Mouse (Mus musculus) spleen, adult 2 months (tissue): ENCODE data around the gene Ptprn2. TPM values are rescaled to one million over a fixed set of nuclear protein-coding genes. Genes with fewer than 3 reads are reported as not detected.

Experiments
- DNase-seq, 2 experiments: peaks; one replicate each; pipeline versions ENCODE4 v3.0.0 to v3.0.0-alpha.2; 2012 to 2021; ENCODE audit warnings: low spot score in 2 of 2, low read depth in 1 of 2
- H3K27ac ChIP-seq: fragments of 200-500 bp; 2 replicates; pipeline ENCODE4 v1.5.1; 2012; ENCODE audit warnings: low read length, inconsistent platforms; ENCODE audit not compliant: insufficient read depth
- H3K27me3 ChIP-seq: fragments of 200-500 bp; 2 replicates; pipeline ENCODE4 v1.6.1; 2012; ENCODE audit warnings: mild to moderate bottlenecking, moderate library complexity, low read length, inconsistent platforms; ENCODE audit not compliant: control insufficient read depth, insufficient read depth
- H3K36me3 ChIP-seq: fragments of 200-500 bp; 2 replicates; pipeline ENCODE4 v1.6.1; 2012; ENCODE audit warnings: mild to moderate bottlenecking, low read length, inconsistent platforms; ENCODE audit not compliant: control insufficient read depth, insufficient read depth
- H3K4me1 ChIP-seq: fragments of 200-500 bp; 2 replicates; pipeline ENCODE4 v1.6.1; 2011; ENCODE audit warnings: inconsistent platforms; ENCODE audit not compliant: control insufficient read depth, insufficient read depth, insufficient read length
- H3K4me3 ChIP-seq: fragments of 200-500 bp; 2 replicates; pipeline ENCODE4 v1.5.1; 2011; ENCODE audit warnings: mild to moderate bottlenecking, inconsistent platforms; ENCODE audit not compliant: insufficient read depth, insufficient read length; ENCODE audit errors: extremely low read depth
- CTCF ChIP-seq: fragments of 200-500 bp; IDR thresholded peaks from 2 replicates; pipeline ENCODE4 v1.5.1; 2011; ENCODE audit warnings: mild to moderate bottlenecking, inconsistent platforms; ENCODE audit not compliant: insufficient read depth, insufficient read length, insufficient replicate concordance; ENCODE audit errors: extremely low read depth
- POLR2A ChIP-seq: fragments of 200-500 bp; IDR thresholded peaks from 2 replicates; pipeline ENCODE4 v1.6.1; 2011; ENCODE audit warnings: low read depth, low read length, inconsistent platforms
- WGBS: fragments of 180-500 bp; shearing (Covaris S2); methylation state at CpG from one replicate; pipeline ENCODE4 v1.1.7; 2018; 5-methylcytosine and 5-hydroxymethylcytosine counted together
- polyA plus RNA-seq: library from polyadenylated mRNA; depleted of rRNA; stranded (reverse); fragments of >200 nt; gene quantifications from 2 replicates; pipeline ENCODE4 v1.2.3, GENCODE M21; 2012

Ptprn2 gene
- polyA plus RNA-seq, 1 experiment: 0.96 TPM

DNA sequence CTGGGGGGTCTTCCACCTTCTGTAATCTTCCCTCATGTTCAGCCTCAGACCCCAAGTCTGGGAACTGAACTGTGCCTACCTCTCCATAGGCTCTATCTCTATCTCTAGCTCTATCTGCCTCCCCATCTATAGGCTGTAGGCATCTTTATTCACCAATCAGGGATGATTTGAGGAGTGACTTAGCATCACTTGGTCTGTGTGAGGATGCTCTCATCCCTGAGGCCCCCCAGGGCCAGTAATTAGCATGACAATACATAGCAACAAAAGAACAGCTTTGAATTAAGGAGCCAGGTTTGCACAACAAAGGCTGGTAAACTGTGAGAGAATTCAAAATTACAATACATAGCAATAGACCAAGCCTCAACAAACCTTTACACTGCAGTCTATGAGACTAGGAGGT lies 749.6 kb downstream of the Ptprn2 start:
- no peak overlapping the region for H3K4me3 ChIP-seq
- TF ChIP-seq CTCF (no peak), POLR2A (no peak)
- no peak overlapping the region for H3K27ac ChIP-seq
- H3K4me1 ChIP-seq: no peaks in the 10 kb centered on the region
- no peaks in the 10 kb centered on the region for H3K27me3 ChIP-seq
- no peak for DNase-seq
- no peaks in the 10 kb centered on the region for H3K36me3 ChIP-seq

DNA sequence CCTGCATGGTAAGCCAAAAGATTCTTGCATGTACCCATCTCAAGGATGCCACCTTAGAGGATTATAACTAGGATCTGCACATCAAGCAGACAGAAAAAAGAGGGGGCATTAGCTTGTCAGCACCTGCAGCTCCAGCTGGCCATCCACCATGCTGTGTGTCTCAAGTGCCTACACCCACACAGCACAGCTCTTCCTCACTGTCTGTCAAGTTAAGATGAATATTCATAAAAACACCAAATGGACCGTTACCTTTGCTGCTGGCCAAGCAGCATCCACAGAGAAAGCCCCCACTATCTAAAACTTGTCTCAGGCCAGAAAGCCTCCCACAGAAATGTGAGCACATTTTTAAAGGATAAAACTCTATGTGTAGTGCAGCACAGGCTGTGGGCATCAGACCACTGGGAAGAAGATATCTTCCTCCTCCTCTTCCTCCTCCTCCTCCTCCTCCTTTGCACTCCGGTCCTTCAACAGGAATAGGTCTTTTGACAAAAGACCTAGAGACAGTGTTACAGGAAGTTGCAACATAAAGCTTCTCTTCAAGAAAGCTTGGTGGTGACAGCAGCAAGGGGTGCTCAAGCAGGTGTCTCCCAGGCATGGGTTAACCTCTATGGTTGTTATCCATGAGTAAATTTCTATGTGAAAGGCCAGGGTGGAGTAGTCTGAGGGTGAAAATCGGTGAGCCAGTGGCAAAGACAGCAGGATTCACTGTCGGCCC lies 750.7 kb downstream of the Ptprn2 start:
- Histone ChIP-seq H3K36me3 (no peaks in the 10 kb centered on the region), H3K27ac (no peak overlapping the region), H3K4me3 (no peak overlapping the region), H3K27me3 (no peaks in the 10 kb centered on the region), H3K4me1 (no peaks in the 10 kb centered on the region)
- TF ChIP-seq CTCF (no peak), POLR2A (no peak)
- DNase-seq: no peak
- 65% methylated on average over 4 of the region's 4 CpGs for WGBS

DNA sequence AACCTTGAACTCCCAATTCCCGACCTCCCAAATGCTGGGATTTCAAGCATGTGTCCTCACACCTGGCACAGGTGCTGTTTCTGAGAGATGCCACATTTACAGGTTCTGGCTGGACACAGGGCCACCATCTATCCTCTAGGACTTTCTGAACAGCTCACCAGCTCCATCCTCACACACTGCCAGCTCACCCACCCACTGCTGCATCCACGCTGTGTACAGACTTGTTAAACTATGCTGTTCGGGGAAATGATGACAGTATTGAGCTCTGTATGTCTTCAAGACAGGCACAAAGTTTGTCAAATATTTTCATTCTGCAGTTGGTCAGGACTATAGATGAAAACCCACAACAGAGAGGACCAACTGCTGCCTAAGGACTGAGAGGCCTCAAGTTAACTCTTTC lies 751.5 kb downstream of the Ptprn2 start:
- H3K36me3 ChIP-seq: no peaks in the 10 kb centered on the region
- 82% methylated on average over 3 of the region's 3 CpGs for WGBS
- H3K27me3 ChIP-seq: no peaks in the 10 kb centered on the region
- no peak for DNase-seq
- no peak overlapping the region for H3K27ac ChIP-seq
- H3K4me1 ChIP-seq: no peaks in the 10 kb centered on the region
- H3K4me3 ChIP-seq: no peak overlapping the region
- TF ChIP-seq CTCF (no peak), POLR2A (no peak)

DNA sequence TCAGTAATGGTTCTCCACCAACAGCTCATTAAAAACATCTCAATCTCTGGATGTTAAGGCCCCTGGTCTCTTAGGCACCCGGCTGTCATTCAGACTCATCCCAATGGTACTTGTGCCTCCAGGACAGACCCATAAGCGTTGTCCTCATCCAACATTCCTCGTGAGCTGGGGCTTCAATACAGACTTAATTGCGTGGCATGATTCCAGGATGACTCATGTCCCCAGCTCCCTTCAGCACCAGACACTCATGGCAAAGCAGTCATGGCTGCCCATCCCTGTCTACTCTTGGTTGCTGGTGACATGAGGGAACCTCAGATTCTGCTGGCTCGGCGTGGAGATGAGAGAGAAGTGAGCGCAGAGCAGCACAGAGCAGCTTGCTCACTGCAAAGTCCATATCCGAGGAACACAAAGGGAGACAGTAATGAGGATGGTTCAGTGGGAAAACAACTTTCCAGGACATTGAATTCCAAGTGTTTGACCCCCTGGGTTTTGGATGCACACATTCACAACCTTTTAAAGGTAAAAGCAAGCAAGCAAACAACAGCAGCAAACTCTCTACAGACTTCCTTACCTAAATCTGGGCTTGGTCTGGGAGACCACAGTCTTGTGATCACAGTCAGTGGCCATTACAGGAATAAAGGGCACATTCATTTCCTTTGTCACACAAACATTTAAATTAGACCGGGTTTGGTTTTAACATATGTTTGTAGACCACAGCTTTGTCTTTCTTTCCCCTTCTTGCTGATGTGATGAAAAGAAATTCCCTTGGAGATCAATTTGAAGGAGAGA lies 754.6 kb downstream of the Ptprn2 start:
- no peak for DNase-seq
- H3K27ac ChIP-seq: no peak overlapping the region
- no peak overlapping the region for H3K4me3 ChIP-seq
- H3K4me1 ChIP-seq: no peaks in the 10 kb centered on the region
- H3K27me3 ChIP-seq: no peaks in the 10 kb centered on the region
- H3K36me3 ChIP-seq: no peaks in the 10 kb centered on the region
- no peak for TF ChIP-seq POLR2A
- TF ChIP-seq CTCF: no peak
- 76% methylated on average over 9 of the region's 9 CpGs for whole genome bisulfite sequencing

DNA sequence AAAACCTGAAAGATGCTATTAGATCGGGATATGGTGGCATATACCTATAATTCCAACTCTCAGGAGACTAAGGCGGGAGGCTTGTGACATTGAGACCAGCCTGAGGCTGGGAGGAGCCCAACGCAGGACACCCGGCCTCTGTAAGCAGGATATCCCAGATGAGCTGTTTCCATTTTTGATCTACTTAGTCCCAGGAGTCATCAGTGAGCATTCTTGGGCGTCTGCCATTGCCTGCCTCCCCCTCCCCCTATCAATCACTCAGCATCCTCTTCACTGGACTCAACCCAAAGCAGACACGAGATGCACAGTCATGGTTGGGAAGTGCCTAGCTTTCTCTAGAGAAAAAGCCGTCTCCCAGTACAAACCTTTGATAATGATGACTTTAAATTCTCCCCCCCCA lies 756.7 kb downstream of the Ptprn2 start:
- no peak for TF ChIP-seq CTCF
- no peak for TF ChIP-seq POLR2A
- no peak for DNase-seq
- Histone ChIP-seq H3K27me3 (no peaks in the 10 kb centered on the region), H3K4me1 (no peaks in the 10 kb centered on the region), H3K4me3 (no peak overlapping the region), H3K27ac (no peak overlapping the region), H3K36me3 (no peaks in the 10 kb centered on the region)
- WGBS: 60% methylated on average over 7 of the region's 7 CpGs

DNA sequence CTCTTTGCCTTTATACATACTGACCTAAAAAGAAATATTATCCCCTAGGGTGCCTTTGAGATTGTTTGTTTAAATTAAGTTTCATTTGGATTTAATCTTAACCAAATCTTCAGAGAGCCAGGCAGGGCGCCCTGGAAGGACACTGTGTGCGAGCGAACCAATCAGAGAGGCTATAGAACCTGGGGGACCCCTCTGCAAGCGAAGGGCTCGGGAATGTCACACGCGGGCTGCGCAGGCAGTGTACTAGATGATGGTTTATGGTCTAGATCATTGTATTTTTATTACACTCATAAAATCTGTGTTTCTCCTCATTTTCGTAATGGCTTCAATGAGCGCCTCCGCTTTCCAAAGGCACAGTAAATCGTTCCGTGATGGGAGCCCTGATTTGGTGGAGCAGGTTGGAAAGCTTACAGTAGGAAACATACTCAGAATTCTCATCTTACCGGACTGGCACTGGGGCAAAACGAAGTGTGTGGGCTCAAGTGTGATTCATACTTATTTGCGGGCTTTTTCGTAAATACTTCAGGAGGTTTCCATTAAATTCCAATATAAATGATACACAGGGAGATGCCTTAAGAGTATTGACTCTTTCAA lies 760.5 kb downstream of the Ptprn2 start:
- H3K27me3 ChIP-seq: no peaks in the 10 kb centered on the region
- 90% methylated on average over 17 of the region's 17 CpGs for WGBS
- no peak overlapping the region for H3K4me3 ChIP-seq
- DNase-seq: no peak
- H3K36me3 ChIP-seq: no peaks in the 10 kb centered on the region
- no peak overlapping the region for H3K27ac ChIP-seq
- no peaks in the 10 kb centered on the region for H3K4me1 ChIP-seq
- no peak for TF ChIP-seq CTCF
- no peak for TF ChIP-seq POLR2A
